Mouse (Mus musculus) liver, postnatal 0 days (tissue): Measurements from ENCODE around the gene Nepn. TPM values are rescaled to one million over a fixed set of nuclear protein-coding genes. Genes with fewer than 3 reads are reported as not detected.

Experiments used
- ATAC-seq: fragments of 200-750 bp; cut with Nextera tagmentation; 2 replicates; pipeline ENCODE4 v1.8.0; 2017; ENCODE audit warnings: mild to moderate bottlenecking, moderate library complexity
- DNase-seq: peaks from one replicate; pipeline ENCODE4 v3.0.0-alpha.2; 2016
- H3K27ac ChIP-seq: fragments of 300-500 bp; sonication (generic); 2 replicates; pipeline ENCODE4 v1.5.1; 2014; ENCODE audit warnings: antibody characterized with exemption, moderate library complexity, mild to moderate bottlenecking, low read depth
- H3K27me3 ChIP-seq: fragments of 300-500 bp; sonication (generic); 2 replicates; pipeline ENCODE4 v1.6.1; 2014; ENCODE audit warnings: low read length, control low read depth, mixed read lengths; ENCODE audit not compliant: insufficient read depth
- H3K36me3 ChIP-seq: fragments of 300-500 bp; sonication (generic); replicated peaks from 2 replicates; pipeline ENCODE4 v1.6.1; 2014; ENCODE audit warnings: mild to moderate bottlenecking, control low read depth, low read length, moderate library complexity, mixed read lengths; ENCODE audit not compliant: insufficient read depth
- H3K4me1 ChIP-seq: fragments of 300-500 bp; sonication (generic); 2 replicates; pipeline ENCODE4 v1.6.1; 2014; ENCODE audit warnings: antibody characterized with exemption, mild to moderate bottlenecking, control low read depth; ENCODE audit not compliant: insufficient read depth
- H3K4me2 ChIP-seq: fragments of 300-500 bp; sonication (generic); 2 replicates; pipeline ENCODE4 v1.6.1; 2014; ENCODE audit warnings: low read depth, mild to moderate bottlenecking, low read length, moderate library complexity, mixed read lengths
- H3K4me3 ChIP-seq: fragments of 300-500 bp; sonication (generic); 2 replicates; pipeline ENCODE4 v1.5.1; 2014; ENCODE audit warnings: low read depth, low read length
- H3K9ac ChIP-seq: fragments of 300-500 bp; sonication (generic); replicated peaks from 2 replicates; pipeline ENCODE4 v1.6.1; 2014; ENCODE audit warnings: mild to moderate bottlenecking, moderate library complexity
- H3K9me3 ChIP-seq: fragments of 300-500 bp; sonication (generic); 2 replicates; pipeline ENCODE4 v1.6.1; 2016; ENCODE audit warnings: mild to moderate bottlenecking, control low read depth, low read length, mixed read lengths
- CTCF ChIP-seq: sonication (generic); IDR thresholded peaks from 2 replicates; pipeline ENCODE4 v1.5.1; 2016; ENCODE audit warnings: antibody characterized with exemption, low read depth
- EP300 ChIP-seq: IDR thresholded peaks from 2 replicates; pipeline ENCODE4 v1.6.1; 2016; ENCODE audit warnings: antibody characterized with exemption, low read depth, mild to moderate bottlenecking
- WGBS: fragments of 180-500 bp; shearing (Covaris S2); extraction: QIAGEN DNeasy Blood & Tissue Kit; methylation state at CpG from one replicate; pipeline ENCODE4 v1.1.7; 2014; ENCODE audit not compliant: insufficient replicate concordance; 5-methylcytosine and 5-hydroxymethylcytosine counted together
- polyA plus RNA-seq: library from polyadenylated mRNA; unstranded; fragments of >200 nt; fragmentation: Nextera tagmentation; extraction: Ambion mirVana; gene quantifications from 2 replicates; pipeline ENCODE4 v1.2.1, GENCODE M21; 2015

Gene Nepn
- polyA plus RNA-seq, 1 experiment from 2014 or later, result not detected

GRCm38 (mm10) chr10:52381845-52382591, 6.8 kb upstream of the Nepn start, which contains the start of gene Gopc:
TSS of gene Gopc (minus strand) at chr10:52382124.
- Histone ChIP-seq H3K36me3 (no peaks in the 10 kb centered on the region), H3K9me3 (no peaks in the 10 kb centered on the region), H3K9ac (peak within 1 kb of the TSS; percentile 92), H3K27me3 (no peaks in the 10 kb centered on the region), H3K4me3 (peak within 1 kb of the TSS; percentile 99), H3K4me2 (peak within 1 kb of the TSS; percentile 96), H3K4me1 (peaks cover 12% of the 10 kb centered on the region), H3K27ac (peak within 1 kb of the TSS; percentile 96)
- DNase-seq (peak; percentile 98), ATAC-seq (peak; percentile 98)
- TF ChIP-seq EP300 (no peak), CTCF (no peak)
- under 1% methylated on average over 51 of the region's 71 CpGs for WGBS

- no peaks in the 10 kb centered on the region for H3K27me3 ChIP-seq
- peak overlapping the region; percentile 96 for H3K27ac ChIP-seq
- peak overlapping the region; percentile 99 for H3K4me3 ChIP-seq
- H3K4me1 ChIP-seq, result peaks cover 12% of the 10 kb centered on the region
- WGBS, result 70% methylated on average over 6 of the region's 6 CpGs
- peak overlapping the region; percentile 96 for H3K4me2 ChIP-seq
- H3K36me3 ChIP-seq, result no peaks in the 10 kb centered on the region
- no peaks in the 10 kb centered on the region for H3K9me3 ChIP-seq
- peak overlapping the region; percentile 92; the same call in 1 of the 2 replicates for H3K9ac ChIP-seq
- TF ChIP-seq EP300, result no peak
- TF ChIP-seq CTCF, result no peak
- ATAC-seq (no peak), DNase-seq (no peak)
Observed at GRCm38 (mm10) chr10:52383022-52383421, 5.8 kb upstream of the Nepn start.

- TF ChIP-seq EP300 (no peak), CTCF (no peak)
- DNase-seq (no peak), ATAC-seq (no peak)
- Histone ChIP-seq H3K4me2 (no peak overlapping the region), H3K27ac (no peak overlapping the region), H3K9ac (no peak overlapping the region), H3K9me3 (no peaks in the 10 kb centered on the region), H3K27me3 (no peaks in the 10 kb centered on the region), H3K4me3 (no peak overlapping the region), H3K36me3 (no peaks in the 10 kb centered on the region), H3K4me1 (peaks cover 12% of the 10 kb centered on the region)
- WGBS, result 68% methylated on average over 1 of the region's 1 CpGs
Observed at GRCm38 (mm10) chr10:52383522-52383921, 5.2 kb upstream of the Nepn start.

- ATAC-seq (no peak), DNase-seq (peak; percentile 55)
- Histone ChIP-seq H3K4me3 (no peak overlapping the region), H3K9ac (no peak overlapping the region), H3K27ac (no peak overlapping the region), H3K9me3 (no peaks in the 10 kb centered on the region), H3K4me2 (no peak overlapping the region), H3K36me3 (no peaks in the 10 kb centered on the region), H3K27me3 (no peaks in the 10 kb centered on the region), H3K4me1 (peaks cover 10% of the 10 kb centered on the region)
- no peak for TF ChIP-seq EP300
- peak; percentile 92 for TF ChIP-seq CTCF
- 65% methylated on average over 8 of the region's 8 CpGs for WGBS
Observed at GRCm38 (mm10) chr10:52384823-52385610, 3.8 kb upstream of the Nepn start.

- Histone ChIP-seq H3K9ac (no peak overlapping the region), H3K27me3 (no peaks in the 10 kb centered on the region), H3K27ac (no peak overlapping the region), H3K4me3 (no peak overlapping the region), H3K4me1 (peaks cover 5% of the 10 kb centered on the region; the same call in 1 of the 2 replicates), H3K36me3 (no peaks in the 10 kb centered on the region), H3K4me2 (no peak overlapping the region), H3K9me3 (no peaks in the 10 kb centered on the region)
- 55% methylated on average over 4 of the region's 4 CpGs for WGBS
- no peak for ATAC-seq
- TF ChIP-seq EP300 (no peak), CTCF (no peak)
- DNase-seq, result no peak
Observed at GRCm38 (mm10) chr10:52387192-52387591, 1.6 kb upstream of the Nepn start.

GRCm38 (mm10) chr10:52389438-52389837, 666 bp downstream of the Nepn start:
- 58% methylated on average over 3 of the region's 3 CpGs for WGBS
- ATAC-seq (no peak), DNase-seq (no peak)
- TF ChIP-seq EP300, result no peak
- TF ChIP-seq CTCF, result no peak
- H3K36me3 ChIP-seq, result no peaks in the 10 kb centered on the region
- no peaks in the 10 kb centered on the region for H3K4me1 ChIP-seq
- no peak overlapping the region for H3K9ac ChIP-seq
- no peak overlapping the region for H3K27ac ChIP-seq
- no peak overlapping the region for H3K4me2 ChIP-seq
- no peaks in the 10 kb centered on the region for H3K27me3 ChIP-seq
- H3K4me3 ChIP-seq, result no peak overlapping the region
- no peaks in the 10 kb centered on the region for H3K9me3 ChIP-seq
